Mouse (Mus musculus): Measurements from ENCODE around the gene Fgf9. TPM values are rescaled to one million over a fixed set of nuclear protein-coding genes. Genes with fewer than 3 reads are reported as not detected.

Gene Fgf9
- 3.3 and 4.3 TPM in 2 replicates for polyA plus RNA-seq (2015; fragmentation: Nextera tagmentation; extraction: Ambion mirVana)

DNA sequence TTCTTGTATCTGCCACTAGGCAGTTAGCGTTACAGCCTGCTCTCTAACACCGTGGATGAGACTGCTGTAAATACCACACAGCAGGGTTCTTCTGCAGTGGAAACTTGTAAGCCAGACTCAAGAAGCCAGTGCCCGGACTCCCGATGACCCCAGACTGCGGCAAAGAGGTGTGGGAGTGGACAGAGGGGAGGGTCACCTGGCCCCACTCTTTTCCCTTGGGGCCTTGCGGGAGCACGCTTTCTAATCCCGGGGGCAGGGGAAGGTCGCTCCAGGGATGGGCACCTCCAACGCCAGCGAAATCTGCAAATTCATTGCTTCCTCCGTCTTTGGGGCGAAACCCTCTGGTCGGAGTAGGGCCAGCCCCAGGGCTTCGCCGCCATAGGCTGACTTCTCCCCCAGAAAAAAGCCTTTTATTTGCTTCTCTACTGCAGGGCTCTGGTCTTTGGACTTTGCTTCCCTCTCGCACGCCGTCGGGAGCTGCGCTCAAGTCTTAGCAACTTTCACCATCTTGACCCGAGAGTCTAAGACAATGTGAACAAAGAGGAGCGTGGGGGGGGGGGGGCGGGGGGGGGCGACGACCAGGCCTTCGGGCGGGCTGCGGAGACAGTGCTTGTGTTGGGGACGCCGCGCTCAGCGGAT is at the start of gene Fgf9:
Fgf9 (plus strand) TSS at position 67 of the 639 bp plus-strand sequence.
- WGBS = under 1% methylated on average over 33 of the region's 33 CpGs
- Histone ChIP-seq H3K9ac (peak within 1 kb of the TSS; percentile 74), H3K36me3 (ENCODE audit: poor library complexity, severe bottlenecking) (no peaks in the 10 kb centered on the region), H3K4me3 (peak within 1 kb of the TSS; percentile 60), H3K4me1 (peaks cover 50% of the 10 kb centered on the region), H3K27ac (no peak within 1 kb of the TSS), H3K4me2 (peak within 1 kb of the TSS; percentile 98), H3K27me3 (peaks cover 70% of the 10 kb centered on the region), H3K9me3 (replicated peaks) (no peaks in the 10 kb centered on the region)
- ATAC-seq = no peak

DNA sequence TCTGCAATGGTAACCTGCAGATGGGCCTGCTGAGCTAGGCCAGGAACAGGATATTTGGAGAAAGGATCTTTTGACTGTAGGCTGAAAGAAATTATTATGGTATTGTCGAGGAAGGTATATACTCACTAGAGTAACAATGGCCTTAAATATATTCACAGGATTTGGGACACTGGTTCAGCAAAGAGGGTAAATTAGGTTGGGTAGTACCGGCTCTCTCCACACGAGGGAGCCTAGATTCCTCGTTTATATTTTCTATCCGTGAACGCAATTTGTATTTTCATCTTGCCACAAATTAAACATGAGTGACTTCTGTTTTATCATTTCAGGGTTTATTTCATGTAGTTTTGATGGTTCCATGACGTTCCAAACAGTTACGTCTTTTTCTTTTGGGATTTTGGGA is 35.8 kb upstream of the Fgf9 start:
- Histone ChIP-seq H3K27ac (no peak overlapping the region), H3K4me3 (no peak overlapping the region), H3K4me2 (no peak overlapping the region), H3K9me3 (replicated peaks) (no peaks in the 10 kb centered on the region), H3K9ac (no peak overlapping the region), H3K36me3 (ENCODE audit: poor library complexity, severe bottlenecking) (no peaks in the 10 kb centered on the region), H3K27me3 (peaks cover 1% of the 10 kb centered on the region; the same call in 1 of the 2 replicates), H3K4me1 (peaks cover 12% of the 10 kb centered on the region; the same call in 1 of the 2 replicates)
- 11% methylated on average over 8 of the region's 8 CpGs for WGBS
- no peak for ATAC-seq

DNA sequence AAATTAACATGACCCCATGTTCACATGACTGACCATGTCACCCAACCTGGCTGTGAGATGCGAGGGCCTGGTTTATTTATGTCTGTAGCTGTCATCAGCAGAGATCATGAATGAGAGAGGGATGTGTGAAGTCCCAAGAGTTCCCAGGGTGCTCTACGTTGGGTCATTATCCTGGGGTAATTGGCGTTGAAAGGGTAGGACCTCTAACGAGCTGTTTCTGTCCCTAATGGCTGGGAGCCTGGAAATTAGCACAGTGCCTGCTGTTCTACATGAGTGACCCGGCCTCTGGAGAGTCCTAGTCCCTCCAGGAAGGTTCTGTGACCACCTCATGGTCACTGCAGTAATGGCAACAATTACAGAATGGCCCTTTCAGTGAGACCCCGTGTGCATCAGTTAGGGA is 34.2 kb upstream of the Fgf9 start:
- H3K27ac ChIP-seq = no peak overlapping the region
- H3K4me2 ChIP-seq = no peak overlapping the region
- H3K9me3 ChIP-seq (replicated peaks) = no peaks in the 10 kb centered on the region
- no peak overlapping the region for H3K9ac ChIP-seq
- no peaks in the 10 kb centered on the region for H3K36me3 ChIP-seq (ENCODE audit: poor library complexity, severe bottlenecking)
- H3K27me3 ChIP-seq = peaks cover 5% of the 10 kb centered on the region; the same call in 1 of the 2 replicates
- H3K4me1 ChIP-seq = peaks cover 12% of the 10 kb centered on the region; the same call in 1 of the 2 replicates
- H3K4me3 ChIP-seq = no peak overlapping the region
- ATAC-seq = peak; percentile 24; the same call in 1 of the 2 replicates
- 7% methylated on average over 6 of the region's 6 CpGs for WGBS

DNA sequence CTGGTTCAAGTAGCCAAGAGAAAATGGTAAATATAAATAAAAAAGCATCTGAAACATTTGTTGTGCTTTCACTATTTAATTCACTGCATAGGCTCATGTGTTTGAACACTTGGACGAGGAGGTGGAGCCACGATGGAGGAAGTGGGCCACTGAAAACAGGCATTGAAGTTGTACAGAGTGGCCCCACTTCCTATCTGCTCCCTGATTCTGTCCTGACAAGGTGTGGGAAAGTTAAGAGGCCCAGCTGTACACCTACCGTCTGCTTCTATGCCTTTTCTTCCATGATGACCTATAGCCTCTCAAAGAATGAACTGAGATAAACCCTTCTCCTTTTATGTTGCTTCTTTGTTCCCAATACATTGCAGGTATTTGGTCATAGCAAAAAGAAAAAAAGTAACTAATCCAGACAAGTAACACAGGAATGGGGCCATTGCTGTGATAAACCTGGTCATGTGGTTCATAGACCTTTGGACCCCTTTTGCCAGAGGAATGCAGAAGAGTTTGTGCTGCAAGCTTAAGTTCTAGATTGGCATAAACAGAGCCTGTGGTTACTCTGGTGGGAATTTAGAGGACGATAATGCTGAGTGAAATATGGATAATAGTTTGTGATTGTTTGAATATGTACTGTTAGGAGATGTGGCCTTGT is 23.6 kb upstream of the Fgf9 start:
- no peaks in the 10 kb centered on the region for H3K9me3 ChIP-seq (replicated peaks)
- H3K36me3 ChIP-seq (ENCODE audit: poor library complexity, severe bottlenecking) = no peaks in the 10 kb centered on the region
- 80% methylated on average over 4 of the region's 4 CpGs for whole genome bisulfite sequencing
- H3K4me3 ChIP-seq = no peak overlapping the region
- H3K4me2 ChIP-seq = no peak overlapping the region
- ATAC-seq = no peak
- no peak overlapping the region for H3K9ac ChIP-seq
- no peaks in the 10 kb centered on the region for H3K27me3 ChIP-seq
- no peak overlapping the region for H3K27ac ChIP-seq
- no peaks in the 10 kb centered on the region for H3K4me1 ChIP-seq

DNA sequence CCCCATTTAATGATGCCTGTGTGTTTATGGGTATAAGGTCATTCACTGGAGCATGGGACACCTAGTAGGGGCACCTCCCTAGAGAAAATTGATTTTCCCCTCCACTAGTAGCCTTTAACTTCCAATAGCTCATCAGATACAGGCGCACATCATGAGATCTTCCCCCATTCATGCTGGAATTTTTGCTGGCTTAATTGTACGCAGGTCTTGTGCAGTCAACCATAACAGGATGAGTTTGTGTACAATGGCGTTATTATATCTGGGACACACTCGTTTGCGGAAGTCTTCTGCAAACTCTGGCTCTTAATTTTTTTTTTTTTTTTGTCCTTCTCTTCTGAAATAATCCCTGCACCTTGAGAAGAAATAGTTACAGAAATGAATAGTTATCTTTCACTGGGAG is 19.7 kb upstream of the Fgf9 start:
- Histone ChIP-seq H3K9me3 (replicated peaks) (no peaks in the 10 kb centered on the region), H3K4me1 (no peaks in the 10 kb centered on the region), H3K4me2 (no peak overlapping the region), H3K27me3 (no peaks in the 10 kb centered on the region), H3K9ac (no peak overlapping the region), H3K36me3 (ENCODE audit: poor library complexity, severe bottlenecking) (no peaks in the 10 kb centered on the region), H3K4me3 (no peak overlapping the region), H3K27ac (no peak overlapping the region)
- WGBS = 59% methylated on average over 5 of the region's 5 CpGs
- ATAC-seq = no peak

DNA sequence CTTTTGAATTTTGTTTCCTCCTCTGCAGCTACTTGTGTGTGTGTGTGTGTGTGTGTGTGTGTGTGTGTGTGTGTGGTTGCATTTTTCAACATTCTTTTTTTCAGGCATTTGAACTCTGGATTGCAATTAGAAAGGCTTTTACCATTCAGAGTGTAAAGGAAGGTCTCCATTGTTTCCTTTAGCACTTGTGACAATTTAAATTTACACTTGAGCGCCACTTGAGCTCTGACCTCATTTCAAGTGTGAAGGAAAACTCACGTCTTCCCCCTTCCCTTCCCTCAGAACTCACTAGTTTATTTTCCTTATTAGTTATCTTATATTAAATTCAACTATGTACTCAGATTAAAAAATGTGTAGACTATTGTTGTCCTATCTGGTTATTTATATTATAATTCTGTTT is 2.8 kb upstream of the Fgf9 start:
- ATAC-seq = no peak
- no peak overlapping the region for H3K27ac ChIP-seq
- no peak overlapping the region for H3K9ac ChIP-seq
- WGBS = 21% methylated on average over 2 of the region's 2 CpGs
- H3K27me3 ChIP-seq = peaks cover 40% of the 10 kb centered on the region
- no peak overlapping the region for H3K4me2 ChIP-seq
- no peaks in the 10 kb centered on the region for H3K36me3 ChIP-seq (ENCODE audit: poor library complexity, severe bottlenecking)
- no peak overlapping the region for H3K4me3 ChIP-seq
- H3K9me3 ChIP-seq (replicated peaks) = no peaks in the 10 kb centered on the region
- peaks cover 21% of the 10 kb centered on the region for H3K4me1 ChIP-seq

DNA sequence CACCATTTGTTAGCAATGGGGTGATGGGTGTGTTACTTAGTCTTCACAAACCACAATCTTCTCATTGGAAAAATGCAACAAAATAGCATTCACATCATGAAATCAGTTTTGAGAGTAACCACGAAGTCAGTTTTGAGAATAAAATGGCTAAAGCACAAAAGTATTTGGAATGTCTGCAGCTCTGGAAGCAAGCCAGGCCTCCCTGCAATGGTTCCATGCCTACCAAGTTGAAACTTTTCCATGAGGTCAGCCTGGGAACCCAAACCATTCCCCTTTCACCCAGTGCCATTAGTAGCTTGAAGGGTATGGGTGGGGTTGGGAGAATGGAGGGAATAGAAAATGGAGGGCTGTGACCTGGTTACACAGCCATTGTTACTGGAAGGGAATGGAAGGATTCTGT is 1.7 kb upstream of the Fgf9 start:
- peaks cover 51% of the 10 kb centered on the region for H3K27me3 ChIP-seq
- no peak for ATAC-seq
- no peak overlapping the region for H3K9ac ChIP-seq
- no peaks in the 10 kb centered on the region for H3K36me3 ChIP-seq (ENCODE audit: poor library complexity, severe bottlenecking)
- no peak overlapping the region for H3K4me3 ChIP-seq
- no peak overlapping the region for H3K27ac ChIP-seq
- WGBS = 92% methylated on average over 1 of the region's 1 CpGs
- no peak overlapping the region for H3K4me2 ChIP-seq
- H3K4me1 ChIP-seq = peaks cover 31% of the 10 kb centered on the region
- H3K9me3 ChIP-seq (replicated peaks) = no peaks in the 10 kb centered on the region

DNA sequence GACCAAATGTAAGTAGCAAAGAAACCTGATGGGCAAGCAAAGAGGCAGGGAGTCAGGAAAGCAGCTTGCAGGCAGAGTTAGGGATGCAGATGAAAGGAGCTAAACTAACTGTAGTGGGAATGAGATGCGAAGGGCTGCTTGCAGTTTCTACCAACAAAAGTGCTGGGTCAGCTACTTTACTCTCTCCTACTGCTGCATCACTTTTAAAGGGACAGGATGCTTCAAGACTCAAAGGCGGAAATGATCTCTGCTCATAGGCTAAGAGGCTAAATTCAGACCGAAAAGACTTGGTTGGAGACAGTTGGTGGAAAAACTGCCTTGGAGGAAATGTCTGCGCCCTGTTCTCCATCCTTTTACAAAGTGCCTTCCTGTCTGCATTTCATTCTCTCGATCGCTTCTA is 420 bp upstream of the Fgf9 start:
- H3K4me2 ChIP-seq = peak overlapping the region; percentile 98
- WGBS = 3% methylated on average over 6 of the region's 6 CpGs
- no peak for ATAC-seq
- peaks cover 64% of the 10 kb centered on the region for H3K27me3 ChIP-seq
- H3K27ac ChIP-seq = no peak overlapping the region
- H3K9ac ChIP-seq = 0 out of 2 replicates have a peak overlapping the region, but pooled peaks have one; percentile 9
- H3K4me1 ChIP-seq = peaks cover 44% of the 10 kb centered on the region
- H3K4me3 ChIP-seq = peak overlapping the region; percentile 60
- H3K36me3 ChIP-seq (ENCODE audit: poor library complexity, severe bottlenecking) = no peaks in the 10 kb centered on the region
- no peaks in the 10 kb centered on the region for H3K9me3 ChIP-seq (replicated peaks)

DNA sequence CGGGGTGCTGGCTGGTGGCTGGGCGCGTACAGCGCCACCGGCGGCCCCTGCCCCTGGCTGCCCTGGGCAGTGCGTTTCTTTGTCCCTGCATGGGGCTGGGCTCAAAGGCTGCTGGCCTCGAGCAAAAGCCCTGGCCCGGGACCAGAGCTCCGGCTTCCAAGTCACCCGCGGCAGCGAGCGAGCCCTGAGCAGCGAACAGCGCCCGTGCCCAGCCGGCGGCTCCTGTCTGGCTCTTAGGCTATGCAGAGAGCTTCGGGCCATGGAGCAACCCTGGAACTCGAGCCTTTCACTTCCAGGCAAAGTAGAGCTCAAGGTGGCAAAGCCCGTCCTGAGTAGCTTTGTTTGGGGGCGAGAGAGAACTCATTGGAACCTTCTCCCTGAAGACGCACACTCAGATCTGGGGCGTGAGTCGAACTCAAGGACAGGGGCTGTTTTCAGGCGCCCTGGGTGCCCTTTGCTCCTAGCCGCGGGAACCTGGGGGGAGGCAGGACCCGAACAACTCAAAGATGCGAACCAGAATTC is 834 bp downstream of the Fgf9 start:
- Histone ChIP-seq H3K27me3 (peaks cover 76% of the 10 kb centered on the region), H3K4me3 (peak overlapping the region; percentile 60), H3K4me2 (peak overlapping the region; percentile 98), H3K9me3 (replicated peaks) (no peaks in the 10 kb centered on the region), H3K9ac (peak overlapping the region; percentile 74), H3K36me3 (ENCODE audit: poor library complexity, severe bottlenecking) (no peaks in the 10 kb centered on the region), H3K27ac (no peak overlapping the region), H3K4me1 (peaks cover 56% of the 10 kb centered on the region)
- under 1% methylated on average over 31 of the region's 31 CpGs for WGBS
- peak; percentile 16; the same call in 1 of the 2 replicates for ATAC-seq

DNA sequence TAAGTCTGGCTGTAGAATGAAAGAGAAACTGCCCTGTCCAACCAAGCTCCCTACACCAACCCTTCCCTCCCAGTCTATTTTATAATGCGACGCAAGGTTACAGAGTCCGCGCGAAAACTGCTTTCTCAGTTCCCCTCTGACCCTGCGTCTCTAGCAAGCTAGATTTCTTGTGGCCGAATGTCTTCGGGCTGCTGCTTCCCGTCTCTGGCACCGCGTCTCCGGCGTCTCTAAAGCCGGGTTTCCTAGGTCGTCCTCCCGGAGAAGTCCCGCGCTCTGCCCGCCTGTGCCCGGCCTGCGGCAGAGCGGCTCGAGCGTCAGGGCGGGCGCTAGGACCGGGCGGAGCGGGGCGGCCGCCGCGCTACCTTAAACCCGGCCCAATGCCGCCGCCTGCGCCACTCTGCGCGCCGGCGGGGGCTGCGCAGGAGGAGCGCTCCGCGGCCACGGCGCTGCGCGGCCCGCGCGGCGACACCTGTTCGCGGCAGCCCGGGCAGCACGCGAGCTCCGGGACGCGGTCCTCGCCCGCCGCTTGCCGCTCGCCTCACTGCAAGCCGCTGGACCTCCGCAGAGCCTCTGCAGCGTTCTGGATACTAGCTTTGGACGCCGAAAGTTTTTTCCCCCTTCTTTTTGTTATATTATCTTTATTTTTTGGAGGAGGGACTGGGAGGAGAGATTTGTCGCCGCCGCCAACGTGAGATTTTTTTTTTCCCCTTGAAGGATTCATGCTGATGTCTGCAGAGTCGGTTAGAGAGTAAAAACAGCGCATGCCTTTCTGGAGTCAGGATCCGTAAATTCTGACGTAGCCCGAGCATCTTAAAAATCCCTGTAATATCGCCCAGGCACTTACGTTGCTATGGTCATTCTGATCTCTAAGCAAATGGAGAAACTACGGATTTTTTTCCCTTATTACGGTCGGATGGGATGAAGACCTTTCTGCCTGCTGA is 1.8 kb downstream of the Fgf9 start:
- Histone ChIP-seq H3K9ac (peak overlapping the region; percentile 52), H3K4me1 (peaks cover 56% of the 10 kb centered on the region), H3K9me3 (replicated peaks) (no peaks in the 10 kb centered on the region), H3K27me3 (peaks cover 85% of the 10 kb centered on the region), H3K4me2 (peak overlapping the region; percentile 98), H3K27ac (no peak overlapping the region), H3K36me3 (ENCODE audit: poor library complexity, severe bottlenecking) (no peaks in the 10 kb centered on the region), H3K4me3 (peak overlapping the region; percentile 60)
- under 1% methylated on average over 78 of the region's 85 CpGs for WGBS
- ATAC-seq = peak; percentile 86

DNA sequence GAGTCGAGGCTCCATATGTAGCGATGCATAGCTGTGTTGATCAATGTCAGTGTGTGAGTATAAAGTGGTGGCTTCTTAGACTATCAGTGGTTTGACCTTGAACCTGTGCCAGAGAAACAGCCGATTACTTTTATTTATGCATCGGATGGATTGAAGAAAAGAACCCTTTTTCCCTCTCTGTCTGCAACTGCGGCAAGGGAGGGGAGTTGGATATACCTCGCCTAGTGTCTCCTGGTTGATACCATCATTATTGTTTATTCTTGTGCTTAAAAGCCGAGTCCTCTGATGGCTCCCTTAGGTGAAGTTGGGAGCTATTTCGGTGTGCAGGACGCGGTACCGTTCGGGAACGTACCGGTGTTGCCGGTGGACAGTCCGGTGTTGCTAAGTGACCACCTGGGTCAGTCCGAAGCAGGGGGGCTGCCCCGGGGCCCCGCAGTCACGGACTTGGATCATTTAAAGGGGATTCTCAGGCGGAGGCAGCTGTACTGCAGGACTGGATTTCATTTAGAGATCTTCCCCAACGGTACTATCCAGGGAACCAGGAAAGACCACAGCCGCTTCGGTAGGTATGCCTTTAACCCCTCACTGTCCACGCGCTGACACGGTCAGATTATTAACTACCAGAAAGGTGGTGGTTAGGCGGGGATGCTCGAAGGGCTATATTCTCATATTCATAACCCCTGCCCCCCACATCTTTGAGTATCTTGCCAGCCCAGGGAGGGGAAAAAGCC is 2.6 kb downstream of the Fgf9 start:
- Histone ChIP-seq H3K4me2 (peak overlapping the region; percentile 98), H3K9ac (peak overlapping the region; percentile 52), H3K4me3 (peak overlapping the region; percentile 60), H3K36me3 (ENCODE audit: poor library complexity, severe bottlenecking) (no peaks in the 10 kb centered on the region), H3K9me3 (replicated peaks) (no peaks in the 10 kb centered on the region), H3K4me1 (peaks cover 56% of the 10 kb centered on the region), H3K27ac (no peak overlapping the region), H3K27me3 (peaks cover 94% of the 10 kb centered on the region)
- ATAC-seq = no peak
- under 1% methylated on average over 29 of the region's 29 CpGs for WGBS

All from forebrain, embryonic 13.5 days (tissue).